Mouse (Mus musculus) spleen, adult 2 months (tissue): Measurements from ENCODE around the gene Zbtb44. TPM values are rescaled to one million over a fixed set of nuclear protein-coding genes. Genes with fewer than 3 reads are reported as not detected.

Source experiments
- DNase-seq, 2 experiments: peaks; one replicate each; pipeline versions ENCODE4 v3.0.0 to v3.0.0-alpha.2; 2012 to 2021; ENCODE audit warnings: low spot score in 2 of 2, low read depth in 1 of 2
- H3K27ac ChIP-seq: fragments of 200-500 bp; 2 replicates; pipeline ENCODE4 v1.5.1; 2012; ENCODE audit warnings: low read length, inconsistent platforms; ENCODE audit not compliant: insufficient read depth
- H3K27me3 ChIP-seq: fragments of 200-500 bp; 2 replicates; pipeline ENCODE4 v1.6.1; 2012; ENCODE audit warnings: mild to moderate bottlenecking, moderate library complexity, low read length, inconsistent platforms; ENCODE audit not compliant: control insufficient read depth, insufficient read depth
- H3K36me3 ChIP-seq: fragments of 200-500 bp; 2 replicates; pipeline ENCODE4 v1.6.1; 2012; ENCODE audit warnings: mild to moderate bottlenecking, low read length, inconsistent platforms; ENCODE audit not compliant: control insufficient read depth, insufficient read depth
- H3K4me1 ChIP-seq: fragments of 200-500 bp; 2 replicates; pipeline ENCODE4 v1.6.1; 2011; ENCODE audit warnings: inconsistent platforms; ENCODE audit not compliant: control insufficient read depth, insufficient read depth, insufficient read length
- H3K4me3 ChIP-seq: fragments of 200-500 bp; 2 replicates; pipeline ENCODE4 v1.5.1; 2011; ENCODE audit warnings: mild to moderate bottlenecking, inconsistent platforms; ENCODE audit not compliant: insufficient read depth, insufficient read length; ENCODE audit errors: extremely low read depth
- CTCF ChIP-seq: fragments of 200-500 bp; IDR thresholded peaks from 2 replicates; pipeline ENCODE4 v1.5.1; 2011; ENCODE audit warnings: mild to moderate bottlenecking, inconsistent platforms; ENCODE audit not compliant: insufficient read depth, insufficient read length, insufficient replicate concordance; ENCODE audit errors: extremely low read depth
- POLR2A ChIP-seq: fragments of 200-500 bp; IDR thresholded peaks from 2 replicates; pipeline ENCODE4 v1.6.1; 2011; ENCODE audit warnings: low read depth, low read length, inconsistent platforms
- whole genome bisulfite sequencing: fragments of 180-500 bp; shearing (Covaris S2); methylation state at CpG from one replicate; pipeline ENCODE4 v1.1.7; 2018; 5-methylcytosine and 5-hydroxymethylcytosine counted together
- polyA plus RNA-seq: library from polyadenylated mRNA; depleted of rRNA; stranded (reverse); fragments of >200 nt; gene quantifications from 2 replicates; pipeline ENCODE4 v1.2.3, GENCODE M21; 2012; rRNA removed

Zbtb44 gene
- polyA plus RNA-seq, 1 experiment, result 4.5 TPM

GRCm38 (mm10) chr9:31119882-31120532 lies 89.6 kb downstream of the Zbtb44 start:
- 64% methylated on average over 11 of the region's 11 CpGs for WGBS
- peaks cover 11% of the 10 kb centered on the region; the same call in 1 of the 2 replicates for H3K4me1 ChIP-seq
- TF ChIP-seq POLR2A (no peak), CTCF (no peak)
- no peak overlapping the region for H3K4me3 ChIP-seq
- no peaks in the 10 kb centered on the region for H3K36me3 ChIP-seq
- H3K27me3 ChIP-seq, result no peaks in the 10 kb centered on the region
- no peak overlapping the region for H3K27ac ChIP-seq
- no peak for DNase-seq

DNA sequence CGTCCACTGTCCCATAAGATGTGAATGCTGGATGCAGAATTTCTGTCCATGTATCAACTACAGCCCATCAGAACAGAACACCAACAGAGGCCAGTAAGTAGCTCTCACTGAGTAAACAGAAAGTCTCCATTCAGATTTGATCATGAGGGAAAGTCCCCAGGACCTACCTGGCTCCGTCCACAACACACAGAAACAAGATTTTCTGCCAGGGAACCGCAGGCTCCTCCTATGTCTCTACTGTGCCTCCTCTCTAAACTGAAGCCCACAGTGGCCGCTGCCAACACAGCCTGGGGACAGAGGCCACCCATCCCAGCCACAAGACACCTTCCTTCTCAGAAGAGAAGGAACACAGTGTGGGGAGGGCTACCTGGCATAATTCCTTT lies 90.1 kb downstream of the Zbtb44 start:
- Histone ChIP-seq H3K4me3 (no peak overlapping the region), H3K27ac (no peak overlapping the region), H3K36me3 (no peaks in the 10 kb centered on the region), H3K4me1 (peaks cover 11% of the 10 kb centered on the region; the same call in 1 of the 2 replicates), H3K27me3 (no peaks in the 10 kb centered on the region)
- 63% methylated on average over 4 of the region's 4 CpGs for WGBS
- DNase-seq, result no peak
- TF ChIP-seq CTCF, result no peak
- TF ChIP-seq POLR2A, result no peak

- Histone ChIP-seq H3K4me1 (peaks cover 11% of the 10 kb centered on the region; the same call in 1 of the 2 replicates), H3K4me3 (no peak overlapping the region), H3K36me3 (no peaks in the 10 kb centered on the region), H3K27me3 (no peaks in the 10 kb centered on the region), H3K27ac (no peak overlapping the region)
- no peak for DNase-seq
- 89% methylated on average over 13 of the region's 13 CpGs for WGBS
- TF ChIP-seq POLR2A, result no peak
- no peak for TF ChIP-seq CTCF
These were observed 92.1 kb downstream of the Zbtb44 start for GRCm38 (mm10) chr9:31122464-31123030.

Other genes starting within 250 kb of the Zbtb44 start
- 0.43 and 0.61 TPM in 2 replicates for gene Adamts15, start 108.2 kb upstream of the Zbtb44 start, polyA plus RNA-seq
- gene Adamts8, start 88.1 kb upstream of the Zbtb44 start, polyA plus RNA-seq, result 0.83 and 1.3 TPM in 2 replicates
- 12.9 and 15.9 TPM in 2 replicates for gene St14, start 101.2 kb downstream of the Zbtb44 start, polyA plus RNA-seq
- 78.0 and 80.4 TPM in 2 replicates for gene Aplp2, start 181.2 kb downstream of the Zbtb44 start, polyA plus RNA-seq
- gene Prdm10, start 249.9 kb downstream of the Zbtb44 start, polyA plus RNA-seq, result 5.9 and 8.2 TPM in 2 replicates